Mouse (Mus musculus) telencephalon, adult 2 months (tissue): Measurements from ENCODE around the gene Nat9.

Experiments
- DNase-seq: peaks from one replicate; pipeline ENCODE4 v3.0.0-alpha.2; 2011; ENCODE audit warnings: low read depth, low spot score

Nat9 gene

GRCm38 (mm10) chr11:115217439-115218410, 30.1 kb upstream of the Nat9 start:
- DNase-seq: no peak

- DNase-seq: no peak
Observed at GRCm38 (mm10) chr11:115215123-115215522, 27.5 kb upstream of the Nat9 start.

- DNase-seq: no peak
Observed at GRCm38 (mm10) chr11:115212116-115212515, 24.5 kb upstream of the Nat9 start.

- DNase-seq: no peak
Observed at GRCm38 (mm10) chr11:115209958-115210357, 22.3 kb upstream of the Nat9 start.

GRCm38 (mm10) chr11:115208776-115209732, 21.4 kb upstream of the Nat9 start:
- no peak for DNase-seq

- DNase-seq: no peak
Observed at GRCm38 (mm10) chr11:115208126-115208525, 20.5 kb upstream of the Nat9 start.

GRCm38 (mm10) chr11:115202756-115203155, 15.1 kb upstream of the Nat9 start:
- DNase-seq: no peak

GRCm38 (mm10) chr11:115202316-115202715, 14.7 kb upstream of the Nat9 start:
- no peak for DNase-seq

GRCm38 (mm10) chr11:115200520-115200919, 12.9 kb upstream of the Nat9 start:
- no peak for DNase-seq

- no peak for DNase-seq
Observed at GRCm38 (mm10) chr11:115198932-115199384, 11.3 kb upstream of the Nat9 start.

- no peak for DNase-seq
Observed at GRCm38 (mm10) chr11:115197558-115197957, 9.9 kb upstream of the Nat9 start.

GRCm38 (mm10) chr11:115195933-115196332, 8.3 kb upstream of the Nat9 start:
- no peak for DNase-seq

GRCm38 (mm10) chr11:115194693-115195092, 7.0 kb upstream of the Nat9 start:
- no peak for DNase-seq

GRCm38 (mm10) chr11:115192180-115192579, 4.5 kb upstream of the Nat9 start:
- no peak for DNase-seq

- DNase-seq: no peak
Observed at GRCm38 (mm10) chr11:115189304-115189703, 1.6 kb upstream of the Nat9 start.

GRCm38 (mm10) chr11:115188539-115189231, 1.0 kb upstream of the Nat9 start:
- DNase-seq: no peak

GRCm38 (mm10) chr11:115187224-115187639, 427 bp downstream of the Nat9 start, which contains the start of gene Tmem104:
TSS of gene Tmem104 (plus strand) at chr11:115187487.
- DNase-seq: peak; percentile 96

GRCm38 (mm10) chr11:115184973-115185372, 2.7 kb downstream of the Nat9 start:
- no peak for DNase-seq

GRCm38 (mm10) chr11:115181913-115182638, 5.6 kb downstream of the Nat9 start:
- no peak for DNase-seq

- no peak for DNase-seq
Observed at GRCm38 (mm10) chr11:115179881-115180280, 7.8 kb downstream of the Nat9 start.

GRCm38 (mm10) chr11:115179191-115179590, 8.5 kb downstream of the Nat9 start:
- no peak for DNase-seq
